Mouse (Mus musculus) megakaryocyte, embryonic 14.5 days (primary cell): ENCODE measurements at regions not wholly inside any gene's neighbourhood (a gene's known extent, or its start where the extent isn't known, plus 50 kb on each side); places are given as distances from the start of the nearest gene placed in this dataset.

ENCODE experiments used
- FLI1 ChIP-seq: IDR thresholded peaks from 2 replicates; pipeline ENCODE4 v1.6.1; 2012; ENCODE audit warnings: low read length, inconsistent platforms, mixed read lengths
- GATA1 ChIP-seq: IDR thresholded peaks from 3 replicates; pipeline ENCODE4 v1.6.1; 2012; ENCODE audit warnings: mixed read lengths, low read length, inconsistent platforms, borderline replicate concordance

- TF ChIP-seq GATA1 = no peak
- TF ChIP-seq FLI1 = no peak
These were observed 80.5 kb upstream of the Tle3 start for GRCm38 (mm10) chr9:61291646-61292045.
